Mouse (Mus musculus): Measurements from ENCODE around the gene Tmem236.
A peak's percentile ranks its signal among the peaks of the same experiment; 100 is the strongest.

Gene Tmem236

GRCm38 (mm10) chr2:14174334-14174733 is at the start of gene Tmem236:
Tmem236 (plus strand) TSS chr2:14174523.
- no peak for DNase-seq (ENCODE audit: low read depth, low spot score)

- no peak for DNase-seq (ENCODE audit: low read depth, low spot score)
Measured at GRCm38 (mm10) chr2:14126387-14126786, 47.9 kb upstream of the Tmem236 start.

- peak; percentile 9 for DNase-seq (ENCODE audit: low read depth, low spot score)
Measured at GRCm38 (mm10) chr2:14127629-14128028, 46.7 kb upstream of the Tmem236 start.

- DNase-seq (ENCODE audit: low read depth, low spot score), result peak; percentile 20
Measured at GRCm38 (mm10) chr2:14130641-14131339, 43.5 kb upstream of the Tmem236 start.

GRCm38 (mm10) chr2:14132468-14133326 is 41.6 kb upstream of the Tmem236 start:
- no peak for DNase-seq (ENCODE audit: low read depth, low spot score)

GRCm38 (mm10) chr2:14136906-14137305 is 37.4 kb upstream of the Tmem236 start:
- DNase-seq (ENCODE audit: low read depth, low spot score), result no peak

- no peak for DNase-seq (ENCODE audit: low read depth, low spot score)
Measured at GRCm38 (mm10) chr2:14139590-14139989, 34.7 kb upstream of the Tmem236 start.

- no peak for DNase-seq (ENCODE audit: low read depth, low spot score)
Measured at GRCm38 (mm10) chr2:14140044-14140443, 34.3 kb upstream of the Tmem236 start.

GRCm38 (mm10) chr2:14145311-14145710 is 29.0 kb upstream of the Tmem236 start:
- no peak for DNase-seq (ENCODE audit: low read depth, low spot score)

GRCm38 (mm10) chr2:14146913-14147312 is 27.4 kb upstream of the Tmem236 start:
- DNase-seq (ENCODE audit: low read depth, low spot score), result no peak

- no peak for DNase-seq (ENCODE audit: low read depth, low spot score)
Measured at GRCm38 (mm10) chr2:14150829-14151228, 23.5 kb upstream of the Tmem236 start.

- no peak for DNase-seq (ENCODE audit: low read depth, low spot score)
Measured at GRCm38 (mm10) chr2:14151854-14152253, 22.5 kb upstream of the Tmem236 start.

- no peak for DNase-seq (ENCODE audit: low read depth, low spot score)
Measured at GRCm38 (mm10) chr2:14159047-14159446, 15.3 kb upstream of the Tmem236 start.

GRCm38 (mm10) chr2:14159756-14160155 is 14.6 kb upstream of the Tmem236 start:
- no peak for DNase-seq (ENCODE audit: low read depth, low spot score)

GRCm38 (mm10) chr2:14164459-14165030 is 9.8 kb upstream of the Tmem236 start:
- no peak for DNase-seq (ENCODE audit: low read depth, low spot score)

GRCm38 (mm10) chr2:14165066-14165465 is 9.3 kb upstream of the Tmem236 start:
- no peak for DNase-seq (ENCODE audit: low read depth, low spot score)

GRCm38 (mm10) chr2:14165618-14166344 is 8.5 kb upstream of the Tmem236 start:
- no peak for DNase-seq (ENCODE audit: low read depth, low spot score)

- DNase-seq (ENCODE audit: low read depth, low spot score), result no peak
Measured at GRCm38 (mm10) chr2:14167721-14168120, 6.6 kb upstream of the Tmem236 start.

- no peak for DNase-seq (ENCODE audit: low read depth, low spot score)
Measured at GRCm38 (mm10) chr2:14176460-14177193, 2.3 kb downstream of the Tmem236 start.

GRCm38 (mm10) chr2:14184375-14184774 is 10.1 kb downstream of the Tmem236 start:
- DNase-seq (ENCODE audit: low read depth, low spot score), result no peak

- no peak for DNase-seq (ENCODE audit: low read depth, low spot score)
Measured at GRCm38 (mm10) chr2:14190684-14191083, 16.4 kb downstream of the Tmem236 start.
